Mouse (Mus musculus): ENCODE measurements around the gene H2-T23. TPM values are rescaled to one million over a fixed set of nuclear protein-coding genes. Genes with fewer than 3 reads are reported as not detected.

Gene H2-T23
- polyA plus RNA-seq, 1 experiment from 2014 or later: 3.0 TPM

Other genes with a start within 250 kb of the H2-T23 start
- gene Ier3, start 211.2 kb downstream of the H2-T23 start, polyA plus RNA-seq (2014; fragmentation: Nextera tagmentation; extraction: Ambion mirVana): 6.6 and 7.5 TPM in 2 replicates
- 86.3 and 96.6 TPM in 2 replicates for gene Flot1, start 209.6 kb downstream of the H2-T23 start, polyA plus RNA-seq (2014; fragmentation: Nextera tagmentation; extraction: Ambion mirVana)
- gene Tubb5, start 194.5 kb downstream of the H2-T23 start, polyA plus RNA-seq (2014; fragmentation: Nextera tagmentation; extraction: Ambion mirVana): 1,664 and 1,709 TPM in 2 replicates
- gene Mdc1, start 191.3 kb downstream of the H2-T23 start, polyA plus RNA-seq (2014; fragmentation: Nextera tagmentation; extraction: Ambion mirVana): 9.2 and 10.7 TPM in 2 replicates
- 18.2 and 20.3 TPM in 2 replicates for gene Nrm, start 171.5 kb downstream of the H2-T23 start, polyA plus RNA-seq (2014; fragmentation: Nextera tagmentation; extraction: Ambion mirVana)
- gene Ppp1r18, start 167.3 kb downstream of the H2-T23 start, polyA plus RNA-seq (2014; fragmentation: Nextera tagmentation; extraction: Ambion mirVana): 18.8 and 20.7 TPM in 2 replicates
- gene Dhx16, start 153.0 kb downstream of the H2-T23 start, polyA plus RNA-seq (2014; fragmentation: Nextera tagmentation; extraction: Ambion mirVana): 25.8 and 29.0 TPM in 2 replicates
- gene 2310061I04Rik, start 135.4 kb downstream of the H2-T23 start, polyA plus RNA-seq (2014; fragmentation: Nextera tagmentation; extraction: Ambion mirVana): 55.3 and 57.5 TPM in 2 replicates
- gene Atat1, start 122.8 kb downstream of the H2-T23 start, polyA plus RNA-seq (2014; fragmentation: Nextera tagmentation; extraction: Ambion mirVana): 387 and 408 TPM in 2 replicates
- gene Mrps18b, start 116.5 kb downstream of the H2-T23 start, polyA plus RNA-seq (2014; fragmentation: Nextera tagmentation; extraction: Ambion mirVana): 61.4 and 63.6 TPM in 2 replicates
- 34.8 and 37.9 TPM in 2 replicates for gene Ppp1r10, start 116.4 kb downstream of the H2-T23 start, polyA plus RNA-seq (2014; fragmentation: Nextera tagmentation; extraction: Ambion mirVana)
- 65.5 and 74.9 TPM in 2 replicates for gene Abcf1, start 63.1 kb downstream of the H2-T23 start, polyA plus RNA-seq (2014; fragmentation: Nextera tagmentation; extraction: Ambion mirVana)
- 46.8 and 52.2 TPM in 2 replicates for gene Gnl1, start 53.0 kb downstream of the H2-T23 start, polyA plus RNA-seq (2014; fragmentation: Nextera tagmentation; extraction: Ambion mirVana)
- gene Prr3, start 52.6 kb downstream of the H2-T23 start, polyA plus RNA-seq (2014; fragmentation: Nextera tagmentation; extraction: Ambion mirVana): 70.4 and 83.1 TPM in 2 replicates
- 9.1 and 11.7 TPM in 2 replicates for gene H2-T24, start 12.3 kb downstream of the H2-T23 start, polyA plus RNA-seq (2014; fragmentation: Nextera tagmentation; extraction: Ambion mirVana)
- 7.2 and 8.0 TPM in 2 replicates for gene H2-T22, start 9.9 kb upstream of the H2-T23 start, polyA plus RNA-seq (2014; fragmentation: Nextera tagmentation; extraction: Ambion mirVana)
- not detected in 2 replicates for gene Gm6034, start 10.1 kb upstream of the H2-T23 start, polyA plus RNA-seq (2014; fragmentation: Nextera tagmentation; extraction: Ambion mirVana)
- gene Gm11127, start 25.5 kb upstream of the H2-T23 start, polyA plus RNA-seq (2014; fragmentation: Nextera tagmentation; extraction: Ambion mirVana): 0.25 TPM in 1 of 2 replicates, not detected in the other
- not detected in 2 replicates for gene Gm19684, start 88.8 kb upstream of the H2-T23 start, polyA plus RNA-seq (2014; fragmentation: Nextera tagmentation; extraction: Ambion mirVana)
- not detected in 2 replicates for gene Gm7030, start 96.6 kb upstream of the H2-T23 start, polyA plus RNA-seq (2014; fragmentation: Nextera tagmentation; extraction: Ambion mirVana)
- not detected in 2 replicates for gene Gm8909, start 135.7 kb upstream of the H2-T23 start, polyA plus RNA-seq (2014; fragmentation: Nextera tagmentation; extraction: Ambion mirVana)
- not detected in 2 replicates for gene H2-T3, start 157.4 kb upstream of the H2-T23 start, polyA plus RNA-seq (2014; fragmentation: Nextera tagmentation; extraction: Ambion mirVana)
- 132 and 151 TPM in 2 replicates for gene Rpp21, start 225.2 kb upstream of the H2-T23 start, polyA plus RNA-seq (2014; fragmentation: Nextera tagmentation; extraction: Ambion mirVana)
- 19.7 and 19.8 TPM in 2 replicates for gene Trim39, start 239.4 kb upstream of the H2-T23 start, polyA plus RNA-seq (2014; fragmentation: Nextera tagmentation; extraction: Ambion mirVana)